Comparison of ENCODE assay signal across 15 mouse cellular contexts in genomic region chr4:128087147-128087606, GRCm38 (mm10).
A peak's percentile ranks its signal among the peaks of the same experiment; 100 is the strongest.
DNase-seq lines count a peak whose midpoint lies in the region; ATAC-seq and TF ChIP-seq lines count a peak whose summit lies in the region.
"Had no signal": no experiment of that assay in that cellular context is flagged by ENCODE, and none has a peak within 500 bp of the region (broad histone marks: within the 10 kb centered on the region; RNA-seq: fewer than 3 reads in every experiment).

No protein-coding gene starts in this region.

- peak; percentile 64 for ATAC-seq in heart, embryonic 12.5 days (ENCODE audit: insufficient number of reproducible peaks, low FRiP score)
- ATAC-seq in hindbrain, embryonic 15.5 days (ENCODE audit: low FRiP score, low read depth), result no peak
- no peak for ATAC-seq in intestine, postnatal 0 days
- ATAC-seq: intestine, embryonic 15.5 days had no signal

- 54% methylated on average over 5 of the region's 5 CpGs for WGBS in heart, embryonic 12.5 days
- 73% methylated on average over 5 of the region's 5 CpGs for WGBS in hindbrain, embryonic 15.5 days
- WGBS in intestine, postnatal 0 days, result 72% methylated on average over 5 of the region's 5 CpGs

- no peaks in the 10 kb centered on the region for H3K27me3 ChIP-seq in heart, embryonic 12.5 days (replicated peaks)
- H3K27me3 ChIP-seq in hindbrain, embryonic 15.5 days, result no peaks in the 10 kb centered on the region
- no peaks in the 10 kb centered on the region for H3K27me3 ChIP-seq in intestine, postnatal 0 days (replicated peaks; ENCODE audit: control insufficient read depth, insufficient read depth, low read length)
- H3K27me3 ChIP-seq: intestine, embryonic 15.5 days had no signal

- H3K27ac ChIP-seq in heart, embryonic 12.5 days (ENCODE audit: poor library complexity, severe bottlenecking), result peak overlapping the region; percentile 43
- H3K27ac ChIP-seq in hindbrain, embryonic 15.5 days (replicated peaks), result peak overlapping the region; percentile 53
- no peak overlapping the region for H3K27ac ChIP-seq in intestine, postnatal 0 days (ENCODE audit: low read depth, low read length)
- H3K27ac ChIP-seq: intestine, embryonic 15.5 days had no signal

- no peak overlapping the region for H3K4me2 ChIP-seq in heart, embryonic 12.5 days
- H3K4me2 ChIP-seq in hindbrain, embryonic 15.5 days, result no peak overlapping the region
- H3K4me2 ChIP-seq in intestine, postnatal 0 days (replicated peaks; ENCODE audit: low read depth), result no peak overlapping the region
- H3K4me2 ChIP-seq: intestine, embryonic 15.5 days had no signal

- no peak overlapping the region for H3K9ac ChIP-seq in heart, embryonic 12.5 days
- H3K9ac ChIP-seq in hindbrain, embryonic 15.5 days, result no peak overlapping the region
- no peak overlapping the region for H3K9ac ChIP-seq in intestine, postnatal 0 days (ENCODE audit: low read depth, low read length)
- H3K9ac ChIP-seq: intestine, embryonic 15.5 days had no signal

- H3K4me1 ChIP-seq in heart, embryonic 12.5 days (replicated peaks), result peaks cover 5% of the 10 kb centered on the region; the same call in 1 of the 2 replicates
- peaks cover 24% of the 10 kb centered on the region for H3K4me1 ChIP-seq in hindbrain, embryonic 15.5 days (replicated peaks)
- no peaks in the 10 kb centered on the region for H3K4me1 ChIP-seq in intestine, postnatal 0 days (replicated peaks; ENCODE audit: control insufficient read depth, insufficient read depth, low read length)
- H3K4me1 ChIP-seq: intestine, embryonic 15.5 days had no signal

- TF ChIP-seq CTCF in intestine, postnatal 0 days (IDR thresholded peaks at IDR 0.05; ENCODE audit: low read depth), result no peak

- no peaks in the 10 kb centered on the region for H3K9me3 ChIP-seq in heart, embryonic 12.5 days (replicated peaks)
- H3K9me3 ChIP-seq in hindbrain, embryonic 15.5 days, result no peaks in the 10 kb centered on the region
- no peaks in the 10 kb centered on the region for H3K9me3 ChIP-seq in intestine, postnatal 0 days (ENCODE audit: control insufficient read depth)
- H3K9me3 ChIP-seq: intestine, embryonic 15.5 days had no signal

- no peak overlapping the region for H3K4me3 ChIP-seq in heart, embryonic 12.5 days
- H3K4me3 ChIP-seq in hindbrain, embryonic 15.5 days, result no peak overlapping the region
- no peak overlapping the region for H3K4me3 ChIP-seq in intestine, postnatal 0 days (ENCODE audit: low read depth, low read length)
- H3K4me3 ChIP-seq: intestine, embryonic 15.5 days had no signal

- DNase-seq in gastrocnemius, adult 18-20 months (ENCODE audit: low spot score), result peak; percentile 63
- no peak for DNase-seq in gastrocnemius, postnatal 4 days (ENCODE audit: low spot score in 2 of 2)
- peak; percentile 44 to 63 for DNase-seq in gastrocnemius, adult 8-10 months (ENCODE audit: low spot score in 2 of 2)
- DNase-seq in cerebellum, postnatal 25 days, result no peak
- no peak for DNase-seq in cerebellum, adult 18-20 months
- DNase-seq: adrenal gland, postnatal 36 days; cerebellum, adult 11 months; kidney, postnatal 36 days; liver; right cerebral cortex, postnatal 25 days; thymus, postnatal 25 days had no signal

- no peaks in the 10 kb centered on the region for H3K36me3 ChIP-seq in heart, embryonic 12.5 days
- H3K36me3 ChIP-seq in hindbrain, embryonic 15.5 days, result no peaks in the 10 kb centered on the region
- no peaks in the 10 kb centered on the region for H3K36me3 ChIP-seq in intestine, postnatal 0 days (ENCODE audit: control insufficient read depth, insufficient read depth)
- H3K36me3 ChIP-seq: intestine, embryonic 15.5 days had no signal

Comparison
In these comparisons a context has a peak if more than half of its experiments do, and no peak if none do; other contexts are left out.
1. DNase-seq: peak in gastrocnemius, adult 18-20 months (single experiment) and gastrocnemius, adult 8-10 months (2 of 2); none in gastrocnemius, postnatal 4 days (0 of 2), cerebellum, postnatal 25 days (0 of 2) and cerebellum, adult 18-20 months (0 of 2).